Mouse (Mus musculus): Measurements from ENCODE around the gene Cfap97d2.

GRCm38 (mm10) chr8:13674294-13675010 is 31.2 kb upstream of the Cfap97d2 start:
- TF ChIP-seq CTCF (IDR thresholded peaks at IDR 0.05; ENCODE audit: extremely low read depth, insufficient read depth, low read length) = no peak
- TF ChIP-seq POLR2A (IDR thresholded peaks at IDR 0.05; ENCODE audit: extremely low read depth, insufficient read depth, low read length) = no peak
